Mouse (Mus musculus) left cerebral cortex, adult 11 months (tissue): ENCODE measurements around the gene Sdk1.

ENCODE experiments used
- DNase-seq: peaks from one replicate; pipeline ENCODE4 v3.0.0; 2022; ENCODE audit warnings: low spot score

The Sdk1 gene

GRCm38 (mm10) chr5:142130004-142130403 is 888.7 kb downstream of the Sdk1 start:
- DNase-seq, result no peak

DNA sequence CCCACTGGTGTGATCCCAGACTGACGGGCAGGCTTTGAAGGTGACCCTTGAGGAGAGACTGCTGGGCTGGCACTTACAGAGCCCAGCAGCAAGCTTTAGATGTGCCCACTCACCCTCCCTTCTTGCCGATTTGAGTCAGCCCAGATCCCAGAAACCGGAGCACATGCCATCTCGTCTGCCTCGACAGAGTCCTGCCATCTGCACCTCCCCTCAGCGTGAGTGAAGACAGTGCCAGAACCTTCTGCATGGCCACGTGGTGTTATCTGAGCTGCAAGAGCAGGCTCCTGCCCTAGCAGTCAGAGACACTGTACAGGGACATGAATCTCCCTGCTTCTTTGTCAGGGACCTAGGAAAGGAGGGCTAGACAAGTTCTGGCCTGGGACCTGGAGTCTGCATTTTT is 898.7 kb downstream of the Sdk1 start:
- peak; percentile 6 for DNase-seq

GRCm38 (mm10) chr5:142149594-142149993 is 908.3 kb downstream of the Sdk1 start:
- DNase-seq, result no peak

DNA sequence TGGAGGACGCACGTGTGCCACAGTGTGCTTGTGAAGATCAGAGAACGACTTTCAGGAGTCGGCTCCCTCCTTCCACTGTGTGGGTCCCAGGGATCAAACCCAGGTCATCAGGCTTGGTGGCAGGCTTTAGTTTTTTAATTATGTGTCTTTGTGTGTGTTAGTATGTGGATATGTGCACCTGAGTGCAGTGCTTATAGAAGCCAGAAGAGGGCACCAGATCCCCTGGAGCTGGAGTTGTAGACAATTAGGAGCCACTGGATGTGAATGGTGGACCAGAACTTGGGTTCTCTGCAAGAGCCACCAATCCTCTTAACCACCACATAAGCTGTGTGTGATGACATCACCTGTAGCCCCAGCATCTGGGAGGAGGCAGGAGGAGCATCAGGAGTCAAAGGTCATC is 909.5 kb downstream of the Sdk1 start:
- no peak for DNase-seq

DNA sequence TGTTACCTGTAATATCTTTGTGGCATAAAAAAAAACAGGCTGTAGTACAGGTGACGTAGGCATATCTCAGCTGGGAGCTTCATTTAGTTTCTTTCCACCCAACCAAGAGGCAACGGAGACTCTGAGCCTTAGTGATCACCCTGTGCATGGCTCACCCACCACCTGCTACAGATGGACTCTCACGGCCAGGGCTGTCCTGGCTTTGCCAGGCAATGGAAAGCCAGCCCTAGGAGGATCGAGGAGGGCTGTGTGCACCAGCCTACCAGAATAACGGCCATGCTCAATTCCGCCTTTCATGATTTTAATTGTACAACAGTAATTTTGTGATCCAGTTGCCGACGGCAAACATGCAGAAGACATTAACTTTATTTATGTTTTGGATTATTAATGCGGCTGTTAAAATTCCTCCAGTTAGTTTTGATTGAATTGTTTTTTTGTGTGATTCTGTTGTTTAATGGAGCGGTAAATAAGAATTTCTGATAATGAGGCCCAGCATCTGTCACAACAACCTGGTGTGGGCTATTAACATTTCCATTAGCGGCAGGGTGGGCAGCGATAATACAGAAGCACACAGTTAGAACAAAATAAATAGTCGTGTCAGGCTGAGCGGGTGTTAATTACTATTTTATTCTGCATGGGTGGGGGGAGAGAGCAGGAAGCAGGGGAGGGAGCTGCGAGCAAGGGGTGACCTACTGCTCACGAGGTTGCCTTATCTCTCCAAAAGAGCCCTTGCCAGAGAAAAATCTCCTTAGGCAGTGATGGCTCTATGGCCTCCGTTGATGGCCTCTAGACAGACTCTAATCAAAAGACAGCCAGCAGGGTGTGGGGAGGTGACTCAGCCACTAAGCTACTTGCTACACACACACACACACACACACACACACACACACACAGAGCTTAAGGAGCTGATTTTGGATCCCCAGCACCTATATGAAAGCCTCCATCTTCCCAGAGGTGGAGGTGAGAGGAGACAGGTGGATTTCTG is 915.9 kb downstream of the Sdk1 start:
- DNase-seq, result no peak

DNA sequence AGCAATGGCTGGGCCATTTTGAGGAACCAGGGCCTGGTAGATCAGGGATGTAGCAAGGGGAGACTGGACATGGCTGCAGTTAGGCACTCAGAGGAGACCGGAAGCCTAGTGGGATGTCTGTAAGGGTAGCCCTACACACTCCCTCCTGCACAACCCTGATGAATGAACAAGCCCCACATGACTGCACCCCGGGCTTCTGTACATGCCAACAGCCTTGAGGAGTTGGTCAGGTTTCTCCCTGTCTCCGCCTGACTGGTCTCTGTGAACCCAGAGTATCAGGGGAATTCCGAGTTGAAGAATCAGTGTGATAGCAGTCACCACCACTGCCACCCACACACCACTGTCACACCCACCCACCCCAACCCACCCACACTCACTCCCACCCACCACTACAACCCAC is 922.2 kb downstream of the Sdk1 start:
- no peak for DNase-seq

DNA sequence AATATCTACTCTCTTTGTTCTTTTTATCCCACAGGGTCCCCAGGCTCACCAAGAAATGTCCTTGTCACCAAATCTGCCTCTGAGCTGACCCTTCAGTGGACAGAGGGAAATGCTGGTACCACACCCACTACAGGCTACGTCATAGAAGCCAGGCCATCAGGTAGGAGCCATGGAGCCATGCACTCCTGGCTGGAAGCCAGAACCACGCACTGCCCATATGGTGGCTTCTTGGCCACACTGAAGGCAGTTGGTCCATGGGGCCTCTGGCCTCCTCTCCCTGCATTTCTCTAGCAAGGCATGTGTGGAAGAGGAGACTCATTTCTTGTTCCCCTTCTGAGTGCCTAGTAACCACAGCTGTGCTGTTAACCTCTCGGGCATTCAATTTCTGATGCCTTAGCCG is 932.3 kb downstream of the Sdk1 start:
- no peak for DNase-seq

- DNase-seq, result peak; percentile 10
Measured at GRCm38 (mm10) chr5:142178164-142178563, 936.9 kb downstream of the Sdk1 start.

DNA sequence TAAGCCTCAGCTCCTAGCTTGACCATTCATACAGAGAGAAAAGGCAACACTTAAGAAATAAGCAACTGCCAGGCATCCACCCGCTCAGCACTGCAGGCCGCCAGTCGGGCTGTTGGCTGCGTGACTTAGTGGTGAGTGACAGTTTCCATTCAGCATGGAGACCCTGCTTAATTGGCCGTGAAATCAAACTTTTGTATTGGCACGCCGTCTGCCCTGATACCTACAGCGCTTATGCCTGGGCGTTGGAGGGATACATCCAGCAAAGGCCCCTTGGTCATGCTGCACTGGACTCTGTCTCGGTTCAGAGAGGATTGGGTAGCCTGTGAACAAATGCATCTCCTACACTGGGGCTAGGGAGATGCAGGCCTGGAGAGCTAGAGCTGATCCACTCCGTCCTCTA is 938.0 kb downstream of the Sdk1 start:
- no peak for DNase-seq

- DNase-seq, result no peak
Measured at GRCm38 (mm10) chr5:142181862-142182261, 940.6 kb downstream of the Sdk1 start.

DNA sequence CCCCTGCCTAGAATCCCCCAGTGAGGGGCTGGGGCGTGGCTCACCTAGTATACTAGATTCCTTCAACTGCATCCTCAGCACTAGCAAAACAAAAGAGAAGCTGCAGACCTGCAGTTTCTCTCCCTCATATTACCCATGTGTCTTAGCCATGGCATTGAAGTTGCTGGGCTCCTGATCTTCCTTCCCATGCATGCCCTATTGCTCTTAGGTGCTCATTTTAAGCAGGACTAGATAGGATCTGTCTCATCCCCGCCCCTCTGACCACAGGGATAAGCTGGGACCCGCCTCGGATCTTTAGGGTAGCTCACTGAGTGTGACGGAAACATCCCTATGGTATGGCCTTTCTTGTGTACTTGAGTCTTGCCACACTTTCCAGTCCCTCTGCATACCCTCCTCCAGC is 947.5 kb downstream of the Sdk1 start:
- no peak for DNase-seq

- no peak for DNase-seq
Measured at GRCm38 (mm10) chr5:142209911-142210310, 968.6 kb downstream of the Sdk1 start.

DNA sequence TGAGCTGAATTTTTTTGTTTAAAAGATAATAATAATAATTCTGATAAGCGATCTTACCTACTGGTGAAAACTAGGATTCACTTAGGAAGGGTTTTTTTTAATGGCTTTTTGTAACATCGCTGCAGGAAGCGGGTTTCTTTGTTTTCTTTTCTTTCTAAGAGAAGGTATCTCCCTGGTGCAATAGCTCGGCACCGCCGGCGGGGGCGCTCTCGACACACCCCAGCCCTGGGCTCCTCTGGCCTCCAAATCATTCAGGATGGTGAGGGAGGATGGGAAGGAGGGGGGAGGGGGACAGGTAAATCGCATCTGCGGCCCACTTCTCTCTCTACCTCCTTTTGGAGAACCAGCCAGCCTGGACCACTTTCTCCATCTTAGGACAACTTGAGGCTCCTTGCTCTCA is 971.0 kb downstream of the Sdk1 start:
- no peak for DNase-seq

DNA sequence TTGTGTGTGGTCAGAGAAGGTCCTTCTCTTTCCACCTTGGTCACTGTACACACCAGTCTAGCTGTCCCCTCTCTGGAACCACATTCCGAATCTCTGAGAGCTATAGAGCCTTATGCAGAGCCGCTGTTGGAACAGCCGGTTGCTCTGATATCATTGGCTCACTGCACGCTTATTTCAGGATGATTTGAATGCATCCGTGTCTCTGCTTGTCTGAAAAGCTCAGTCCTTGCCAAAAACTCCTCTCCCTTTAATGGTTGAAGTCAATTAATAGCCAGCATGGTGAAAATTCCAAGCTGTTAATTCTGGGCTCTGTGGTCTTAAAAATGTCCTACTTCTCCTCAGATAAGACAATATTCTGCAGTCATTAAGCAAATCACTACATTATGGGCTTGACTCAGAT is 974.7 kb downstream of the Sdk1 start:
- DNase-seq, result no peak

- no peak for DNase-seq
Measured at GRCm38 (mm10) chr5:142220851-142221503, 979.7 kb downstream of the Sdk1 start.

GRCm38 (mm10) chr5:142228957-142229810 is 987.9 kb downstream of the Sdk1 start:
- DNase-seq, result no peak

DNA sequence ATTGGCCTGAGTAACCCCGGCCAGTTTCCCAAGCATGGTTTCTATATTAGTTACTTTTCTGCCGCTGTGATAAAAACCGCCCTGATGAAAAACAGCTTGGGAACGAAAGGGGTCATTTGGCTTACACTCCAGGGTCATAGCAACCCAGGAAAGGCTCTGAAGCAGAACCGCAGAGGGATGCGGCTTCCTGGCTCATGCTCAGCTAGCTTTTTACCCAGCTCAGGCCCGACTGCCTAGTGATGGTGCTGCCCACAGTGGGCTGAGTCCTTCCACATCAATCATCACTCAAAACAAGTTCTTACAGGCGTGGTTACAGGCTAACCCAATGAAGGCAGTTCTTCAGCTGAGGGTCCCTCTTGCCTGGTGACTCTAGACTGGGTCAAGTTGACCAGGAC is 988.5 kb downstream of the Sdk1 start:
- no peak for DNase-seq

GRCm38 (mm10) chr5:142240288-142240687 is 999.0 kb downstream of the Sdk1 start:
- DNase-seq, result no peak

DNA sequence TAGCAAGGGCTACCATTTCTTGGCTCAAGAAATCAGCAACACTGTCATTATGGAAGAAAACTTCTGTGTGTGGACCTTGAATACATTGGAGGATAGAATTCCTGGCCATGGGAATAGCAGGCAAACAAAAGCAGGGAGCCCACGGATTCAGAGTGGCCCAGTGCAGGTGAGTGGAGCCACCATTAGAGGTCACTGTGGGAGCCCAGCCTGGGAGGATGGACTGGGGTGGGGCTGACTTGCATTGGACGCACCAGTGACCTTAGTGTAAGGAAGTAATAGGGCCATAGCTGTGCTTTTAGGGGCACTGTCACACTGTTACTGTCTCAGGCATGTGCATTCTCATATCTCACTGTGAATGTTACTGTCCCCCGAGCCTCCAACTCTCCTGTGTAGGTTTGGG is 1001.3 kb downstream of the Sdk1 start:
- DNase-seq, result no peak

- DNase-seq, result no peak
Measured at GRCm38 (mm10) chr5:142243069-142243468, 1001.8 kb downstream of the Sdk1 start.

DNA sequence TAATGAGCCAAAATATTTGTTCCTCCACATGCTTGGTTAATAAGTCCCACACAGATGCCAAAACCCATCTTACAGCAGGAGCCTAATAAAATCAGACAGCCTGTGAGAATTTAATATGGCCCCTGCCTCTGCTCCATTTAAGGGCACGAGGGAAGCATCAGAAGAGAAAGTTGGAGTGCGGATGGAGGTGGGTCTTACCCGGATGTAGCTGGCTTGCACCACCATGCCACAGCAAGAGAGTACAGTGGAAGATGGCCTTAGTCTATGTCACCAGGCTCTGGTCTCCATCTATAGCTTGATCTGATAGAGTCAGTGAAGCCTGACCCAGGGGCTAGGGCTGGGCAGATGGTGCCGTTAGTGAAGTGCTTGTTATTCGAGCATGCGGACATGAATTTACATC is 1014.9 kb downstream of the Sdk1 start:
- DNase-seq, result no peak

DNA sequence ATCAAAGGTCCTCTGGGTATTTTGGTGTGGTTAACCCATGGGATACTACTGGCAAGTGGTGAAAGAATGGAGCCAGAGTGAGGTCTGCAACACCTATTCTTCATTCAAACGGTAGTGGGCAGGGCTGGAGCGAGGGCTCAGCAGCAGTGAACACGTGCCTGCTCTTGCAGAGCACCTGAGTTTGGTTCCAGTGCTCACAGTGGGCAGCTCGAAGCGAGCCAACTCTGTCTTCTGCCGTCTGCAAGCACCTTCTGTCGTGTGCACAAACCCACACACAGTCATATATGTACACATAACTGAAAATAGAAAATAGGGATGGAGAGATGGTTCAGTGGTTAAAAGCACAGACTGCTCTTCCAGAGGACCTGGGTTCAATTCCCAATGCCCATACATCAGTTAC is 1017.4 kb downstream of the Sdk1 start:
- DNase-seq, result no peak

DNA sequence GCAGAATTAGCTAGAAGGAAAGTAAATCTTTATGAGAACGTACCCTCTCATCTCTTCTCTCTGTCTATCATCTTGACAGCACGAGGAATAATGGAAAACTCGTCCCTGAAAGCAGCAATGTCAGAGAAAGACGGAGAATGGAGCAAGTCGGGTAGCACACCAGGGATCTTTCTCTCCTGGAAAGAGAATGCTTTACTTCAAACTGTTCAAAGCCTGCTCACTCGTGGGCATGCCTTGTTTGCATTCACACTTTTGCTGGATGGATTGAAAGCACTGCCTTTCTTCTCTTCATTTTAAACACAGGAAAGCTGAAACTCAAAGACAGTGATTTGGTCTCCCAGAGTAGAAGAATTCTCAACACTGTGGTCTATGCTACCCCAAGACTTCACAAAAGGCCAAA is 1020.8 kb downstream of the Sdk1 start:
- DNase-seq, result no peak
